Mouse (Mus musculus): Measurements from ENCODE around the gene Mindy4. TPM values are rescaled to one million over a fixed set of nuclear protein-coding genes. Genes with fewer than 3 reads are reported as not detected.

Mindy4 gene
- polyA plus RNA-seq, 1 experiment from 2014 or later: 15.2 TPM

- 93% methylated on average over 8 of the region's 8 CpGs for WGBS
- no peak for ATAC-seq (ENCODE audit: insufficient number of reproducible peaks, insufficient read depth, low FRiP score, low TSS enrichment, low read depth)
- H3K27ac ChIP-seq: no peak overlapping the region
- H3K4me2 ChIP-seq: no peak overlapping the region
- H3K27me3 ChIP-seq: no peaks in the 10 kb centered on the region
- peaks cover 11% of the 10 kb centered on the region for H3K9me3 ChIP-seq
- H3K4me1 ChIP-seq (replicated peaks): peaks cover 9% of the 10 kb centered on the region
- no peak overlapping the region for H3K4me3 ChIP-seq (replicated peaks)
- no peak overlapping the region for H3K9ac ChIP-seq (replicated peaks)
- H3K36me3 ChIP-seq: peaks cover 22% of the 10 kb centered on the region
Observed at GRCm38 (mm10) chr6:55280979-55281378, 77.8 kb downstream of the Mindy4 start.

GRCm38 (mm10) chr6:55281687-55282086 is 78.5 kb downstream of the Mindy4 start:
- no peak overlapping the region for H3K4me2 ChIP-seq
- H3K4me1 ChIP-seq (replicated peaks): peaks cover 9% of the 10 kb centered on the region
- no peak overlapping the region for H3K4me3 ChIP-seq (replicated peaks)
- peaks cover 11% of the 10 kb centered on the region for H3K9me3 ChIP-seq
- 91% methylated on average over 7 of the region's 7 CpGs for WGBS
- H3K9ac ChIP-seq (replicated peaks): no peak overlapping the region
- H3K27me3 ChIP-seq: no peaks in the 10 kb centered on the region
- H3K27ac ChIP-seq: no peak overlapping the region
- ATAC-seq (ENCODE audit: insufficient number of reproducible peaks, insufficient read depth, low FRiP score, low TSS enrichment, low read depth): no peak
- peaks cover 22% of the 10 kb centered on the region for H3K36me3 ChIP-seq

DNA sequence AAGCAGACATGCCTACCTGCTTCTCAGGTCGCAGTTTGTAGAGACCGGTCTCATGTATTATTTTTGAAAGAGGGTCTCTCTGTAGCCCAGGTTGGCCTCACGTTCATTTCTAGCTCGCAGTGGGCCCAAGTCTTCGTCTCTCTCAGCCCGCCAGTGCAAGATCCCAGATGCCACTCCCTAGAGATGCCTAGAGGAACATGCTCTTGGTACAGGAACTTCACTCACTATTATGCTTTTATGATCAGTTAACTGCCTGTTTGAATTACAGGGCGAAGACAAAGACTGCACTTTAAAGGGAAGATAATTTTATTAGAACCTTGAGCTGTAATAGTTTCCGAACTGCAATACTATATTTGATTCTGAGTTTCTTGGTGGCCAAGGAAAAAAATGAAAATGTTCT is 79.2 kb downstream of the Mindy4 start:
- Histone ChIP-seq H3K9ac (replicated peaks) (no peak overlapping the region), H3K27ac (no peak overlapping the region), H3K4me1 (replicated peaks) (peaks cover 9% of the 10 kb centered on the region), H3K36me3 (peaks cover 22% of the 10 kb centered on the region), H3K4me2 (no peak overlapping the region), H3K27me3 (no peaks in the 10 kb centered on the region), H3K9me3 (peaks cover 11% of the 10 kb centered on the region), H3K4me3 (replicated peaks) (no peak overlapping the region)
- WGBS: 89% methylated on average over 8 of the region's 8 CpGs
- no peak for ATAC-seq (ENCODE audit: insufficient number of reproducible peaks, insufficient read depth, low FRiP score, low TSS enrichment, low read depth)

GRCm38 (mm10) chr6:55285218-55285617 is 82.0 kb downstream of the Mindy4 start:
- H3K9ac ChIP-seq (replicated peaks): no peak overlapping the region
- no peaks in the 10 kb centered on the region for H3K27me3 ChIP-seq
- no peak overlapping the region for H3K4me2 ChIP-seq
- H3K9me3 ChIP-seq: peaks cover 11% of the 10 kb centered on the region
- peaks cover 15% of the 10 kb centered on the region for H3K36me3 ChIP-seq
- ATAC-seq (ENCODE audit: insufficient number of reproducible peaks, insufficient read depth, low FRiP score, low TSS enrichment, low read depth): no peak
- H3K27ac ChIP-seq: no peak overlapping the region
- WGBS: 44% methylated on average over 5 of the region's 5 CpGs
- H3K4me3 ChIP-seq (replicated peaks): no peak overlapping the region
- H3K4me1 ChIP-seq (replicated peaks): peaks cover 9% of the 10 kb centered on the region

- H3K36me3 ChIP-seq: peaks cover 8% of the 10 kb centered on the region
Observed at GRCm38 (mm10) chr6:55288007-55288602, 84.9 kb downstream of the Mindy4 start.

GRCm38 (mm10) chr6:55294549-55295131 is 91.5 kb downstream of the Mindy4 start:
- peaks cover 31% of the 10 kb centered on the region for H3K36me3 ChIP-seq

More at GRCm38 (mm10) chr6:55288007-55288602, 84.9 kb downstream of the Mindy4 start:
- Histone ChIP-seq H3K27me3 (0 out of 2 replicates have a peak, but pooled peaks cover 3% of the 10 kb centered on the region), H3K4me3 (replicated peaks) (no peak overlapping the region), H3K4me2 (no peak overlapping the region), H3K9me3 (peaks cover 2% of the 10 kb centered on the region), H3K4me1 (replicated peaks) (peaks cover 9% of the 10 kb centered on the region), H3K27ac (no peak overlapping the region), H3K9ac (replicated peaks) (no peak overlapping the region)
- no peak for ATAC-seq (ENCODE audit: insufficient number of reproducible peaks, insufficient read depth, low FRiP score, low TSS enrichment, low read depth)
- WGBS: 82% methylated on average over 5 of the region's 5 CpGs

DNA sequence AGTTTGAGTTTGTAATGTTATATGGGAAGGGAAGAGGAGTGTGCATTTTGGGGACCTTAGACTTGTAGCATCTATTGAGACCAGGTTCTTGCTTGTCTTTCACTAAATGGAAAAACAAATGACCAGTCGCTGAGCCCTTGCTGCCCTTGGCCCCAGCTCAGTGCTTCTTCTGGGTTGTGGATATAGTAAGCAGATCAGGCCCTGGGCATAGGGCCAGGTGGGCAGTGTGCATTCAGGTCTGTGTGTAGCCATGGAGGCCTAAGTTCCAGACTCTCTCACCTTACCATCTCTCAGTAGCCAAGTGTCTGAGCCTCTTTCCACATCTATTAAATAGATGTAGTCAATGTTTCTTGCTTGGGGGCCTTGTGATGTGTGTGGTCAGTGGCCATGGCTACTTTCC is 92.1 kb downstream of the Mindy4 start:
- H3K27ac ChIP-seq: no peak overlapping the region
- H3K36me3 ChIP-seq: peaks cover 33% of the 10 kb centered on the region
- H3K27me3 ChIP-seq: 0 out of 2 replicates have a peak, but pooled peaks cover 3% of the 10 kb centered on the region
- H3K4me3 ChIP-seq (replicated peaks): no peak overlapping the region
- no peak overlapping the region for H3K9ac ChIP-seq (replicated peaks)
- WGBS: 91% methylated on average over 1 of the region's 1 CpGs
- H3K4me2 ChIP-seq: no peak overlapping the region
- peaks cover 6% of the 10 kb centered on the region; the same call in 1 of the 2 replicates for H3K4me1 ChIP-seq (replicated peaks)
- H3K9me3 ChIP-seq: no peaks in the 10 kb centered on the region
- no peak for ATAC-seq (ENCODE audit: insufficient number of reproducible peaks, insufficient read depth, low FRiP score, low TSS enrichment, low read depth)

More at GRCm38 (mm10) chr6:55294549-55295131, 91.5 kb downstream of the Mindy4 start:
- Histone ChIP-seq H3K27ac (0 out of 2 replicates have a peak overlapping the region, but pooled peaks have one; percentile 1), H3K4me1 (replicated peaks) (peaks cover 6% of the 10 kb centered on the region; the same call in 1 of the 2 replicates), H3K27me3 (0 out of 2 replicates have a peak, but pooled peaks cover 3% of the 10 kb centered on the region), H3K9ac (replicated peaks) (no peak overlapping the region), H3K4me2 (no peak overlapping the region), H3K9me3 (no peaks in the 10 kb centered on the region), H3K4me3 (replicated peaks) (no peak overlapping the region)
- WGBS: 33% methylated on average over 19 of the region's 19 CpGs
- no peak for ATAC-seq (ENCODE audit: insufficient number of reproducible peaks, insufficient read depth, low FRiP score, low TSS enrichment, low read depth)

DNA sequence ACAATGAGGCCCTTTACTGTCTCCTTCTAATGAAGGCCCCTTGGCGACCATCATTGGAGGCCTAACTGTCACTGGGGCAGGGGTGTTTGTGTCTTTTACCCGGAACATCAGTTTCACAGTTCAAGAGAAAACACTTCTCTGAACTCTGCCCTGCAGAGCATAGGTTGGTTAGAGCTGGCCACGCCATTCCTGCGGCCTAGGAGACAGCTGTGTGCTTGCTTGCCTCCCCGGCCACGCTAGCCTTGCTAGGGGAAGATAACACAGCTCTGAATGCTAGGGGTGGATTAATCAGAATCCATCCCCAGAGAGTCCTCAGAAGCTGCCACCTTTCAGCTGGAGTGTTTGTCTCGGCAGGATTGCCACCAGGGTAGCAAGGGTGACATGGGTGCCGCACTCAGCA is 96.3 kb downstream of the Mindy4 start:
- 86% methylated on average over 8 of the region's 8 CpGs for WGBS
- H3K9ac ChIP-seq (replicated peaks): no peak overlapping the region
- no peak overlapping the region for H3K4me3 ChIP-seq (replicated peaks)
- no peak for ATAC-seq (ENCODE audit: insufficient number of reproducible peaks, insufficient read depth, low FRiP score, low TSS enrichment, low read depth)
- H3K4me2 ChIP-seq: no peak overlapping the region
- no peaks in the 10 kb centered on the region for H3K27me3 ChIP-seq
- H3K27ac ChIP-seq: no peak overlapping the region
- peaks cover 4% of the 10 kb centered on the region; the same call in 1 of the 2 replicates for H3K4me1 ChIP-seq (replicated peaks)
- H3K36me3 ChIP-seq: peaks cover 49% of the 10 kb centered on the region
- H3K9me3 ChIP-seq: no peaks in the 10 kb centered on the region

DNA sequence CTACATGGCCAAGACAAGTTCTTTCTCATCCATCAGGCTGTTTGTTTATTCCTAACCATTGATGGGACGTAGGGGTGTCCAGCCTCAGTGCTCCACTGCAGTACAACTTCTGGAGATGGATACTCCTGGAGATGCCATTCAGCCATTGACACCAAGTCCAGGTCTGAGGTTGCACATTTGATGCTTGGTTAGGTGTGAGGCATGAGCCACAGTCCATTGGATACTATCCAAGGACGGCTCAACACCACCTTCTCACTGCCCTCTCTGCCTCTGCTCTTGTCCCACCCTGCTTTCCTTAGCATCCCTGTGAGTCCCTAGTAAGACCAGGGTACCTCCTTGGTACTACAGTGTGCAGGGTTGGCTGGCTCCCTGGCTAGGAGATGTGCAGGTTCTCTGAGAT is 96.7 kb downstream of the Mindy4 start:
- Histone ChIP-seq H3K27ac (no peak overlapping the region), H3K36me3 (peaks cover 49% of the 10 kb centered on the region), H3K4me1 (replicated peaks) (peaks cover under 1% of the 10 kb centered on the region; the same call in 1 of the 2 replicates), H3K4me2 (no peak overlapping the region), H3K4me3 (replicated peaks) (no peak overlapping the region), H3K9me3 (no peaks in the 10 kb centered on the region), H3K27me3 (no peaks in the 10 kb centered on the region), H3K9ac (replicated peaks) (no peak overlapping the region)
- 89% methylated on average over 2 of the region's 2 CpGs for WGBS
- no peak for ATAC-seq (ENCODE audit: insufficient number of reproducible peaks, insufficient read depth, low FRiP score, low TSS enrichment, low read depth)

GRCm38 (mm10) chr6:55300704-55301103 is 97.5 kb downstream of the Mindy4 start:
- H3K36me3 ChIP-seq: peaks cover 49% of the 10 kb centered on the region
- no peak for ATAC-seq (ENCODE audit: insufficient number of reproducible peaks, insufficient read depth, low FRiP score, low TSS enrichment, low read depth)
- H3K27ac ChIP-seq: no peak overlapping the region
- H3K4me2 ChIP-seq: no peak overlapping the region
- no peak overlapping the region for H3K4me3 ChIP-seq (replicated peaks)
- 89% methylated on average over 11 of the region's 11 CpGs for WGBS
- peaks cover 6% of the 10 kb centered on the region for H3K4me1 ChIP-seq (replicated peaks)
- no peaks in the 10 kb centered on the region for H3K9me3 ChIP-seq
- no peak overlapping the region for H3K9ac ChIP-seq (replicated peaks)
- no peaks in the 10 kb centered on the region for H3K27me3 ChIP-seq

DNA sequence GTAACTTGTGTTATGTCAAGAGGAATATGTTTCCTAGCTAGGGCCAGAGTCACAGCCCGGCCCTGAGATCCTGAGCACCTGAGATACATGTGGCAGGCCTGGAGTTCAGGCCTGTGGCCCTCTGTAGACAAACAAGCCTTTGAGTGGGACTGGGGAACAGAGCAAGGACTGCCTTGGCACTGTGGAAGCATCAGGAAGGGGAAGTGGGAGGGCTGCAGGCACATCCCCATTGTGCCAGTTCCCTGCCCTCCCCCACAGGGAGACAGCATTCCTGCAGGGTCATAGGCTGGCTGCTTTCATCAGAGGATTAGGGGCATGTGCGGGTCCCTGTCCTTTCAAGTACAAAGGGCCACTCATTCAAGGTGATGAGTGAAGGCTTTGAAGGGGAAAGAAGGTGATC is 107.0 kb downstream of the Mindy4 start:
- H3K27ac ChIP-seq: no peak overlapping the region
- peaks cover 20% of the 10 kb centered on the region; the same call in 1 of the 2 replicates for H3K36me3 ChIP-seq
- no peak overlapping the region for H3K4me2 ChIP-seq
- H3K4me3 ChIP-seq (replicated peaks): no peak overlapping the region
- H3K9me3 ChIP-seq: no peaks in the 10 kb centered on the region
- ATAC-seq (ENCODE audit: insufficient number of reproducible peaks, insufficient read depth, low FRiP score, low TSS enrichment, low read depth): no peak
- peaks cover 28% of the 10 kb centered on the region for H3K4me1 ChIP-seq (replicated peaks)
- WGBS: 45% methylated on average over 2 of the region's 2 CpGs
- no peaks in the 10 kb centered on the region for H3K27me3 ChIP-seq
- no peak overlapping the region for H3K9ac ChIP-seq (replicated peaks)

Data from limb, embryonic 12.5 days (tissue).